Mouse (Mus musculus) midbrain, embryonic 12.5 days (tissue): ENCODE results near the gene Cstf1. TPM values are rescaled to one million over a fixed set of nuclear protein-coding genes. Genes with fewer than 3 reads are reported as not detected.

Experiments used
- ATAC-seq: fragments of 200-750 bp; cut with Nextera tagmentation; 2 replicates; pipeline ENCODE4 v1.8.0; 2017; ENCODE audit warnings: low read depth, moderate TSS enrichment, moderate library complexity; ENCODE audit not compliant: low FRiP score
- H3K27ac ChIP-seq: fragments of 300-500 bp; sonication (generic); replicated peaks from 2 replicates; pipeline ENCODE4 v1.5.1; 2016; ENCODE audit warnings: mild to moderate bottlenecking
- H3K27me3 ChIP-seq: fragments of 300-500 bp; sonication (generic); 2 replicates; pipeline ENCODE4 v1.6.1; 2016; ENCODE audit warnings: mild to moderate bottlenecking
- H3K36me3 ChIP-seq: fragments of 300-500 bp; sonication (generic); 2 replicates; pipeline ENCODE4 v1.6.1; 2016
- H3K4me1 ChIP-seq: fragments of 300-500 bp; sonication (generic); 2 replicates; pipeline ENCODE4 v1.6.1; 2016
- H3K4me2 ChIP-seq: fragments of 300-500 bp; sonication (generic); replicated peaks from 2 replicates; pipeline ENCODE4 v1.6.1; 2016; ENCODE audit warnings: mild to moderate bottlenecking, moderate library complexity
- H3K4me3 ChIP-seq: fragments of 300-500 bp; sonication (generic); 2 replicates; pipeline ENCODE4 v1.5.1; 2016; ENCODE audit warnings: mild to moderate bottlenecking
- H3K9ac ChIP-seq: fragments of 300-500 bp; sonication (generic); replicated peaks from 2 replicates; pipeline ENCODE4 v1.6.1; 2016; ENCODE audit warnings: mild to moderate bottlenecking, moderate library complexity
- H3K9me3 ChIP-seq: fragments of 300-500 bp; sonication (generic); 2 replicates; pipeline ENCODE4 v1.6.1; 2016; ENCODE audit warnings: mild to moderate bottlenecking
- WGBS: fragments of 180-500 bp; shearing (Covaris S2); methylation state at CpG from one replicate; pipeline ENCODE4 v1.1.7; 2016; 5-methylcytosine and 5-hydroxymethylcytosine counted together
- polyA plus RNA-seq: library from polyadenylated mRNA; unstranded; fragments of >200 nt; fragmentation: Nextera tagmentation; extraction: Ambion mirVana; gene quantifications from 2 replicates; pipeline ENCODE4 v1.2.1, GENCODE M21; 2016

The Cstf1 gene
- polyA plus RNA-seq, 1 experiment from 2014 or later: 38.8 TPM

GRCm38 (mm10) chr2:172380513-172380912 lies 10.0 kb downstream of the Cstf1 start:
- Histone ChIP-seq H3K9ac (no peak overlapping the region), H3K36me3 (peaks cover 72% of the 10 kb centered on the region), H3K4me3 (no peak overlapping the region), H3K27me3 (no peaks in the 10 kb centered on the region), H3K27ac (no peak overlapping the region), H3K4me1 (no peaks in the 10 kb centered on the region), H3K4me2 (no peak overlapping the region), H3K9me3 (no peaks in the 10 kb centered on the region)
- ATAC-seq: no peak
- 96% methylated on average over 17 of the region's 17 CpGs for WGBS

- H3K27me3 ChIP-seq: no peaks in the 10 kb centered on the region
- no peaks in the 10 kb centered on the region for H3K9me3 ChIP-seq
- no peak overlapping the region for H3K4me2 ChIP-seq
- H3K27ac ChIP-seq: no peak overlapping the region
- H3K4me3 ChIP-seq: no peak overlapping the region
- H3K36me3 ChIP-seq: peaks cover 63% of the 10 kb centered on the region
- 93% methylated on average over 11 of the region's 11 CpGs for WGBS
- ATAC-seq: no peak
- H3K4me1 ChIP-seq: no peaks in the 10 kb centered on the region
- H3K9ac ChIP-seq: no peak overlapping the region
These were observed 10.9 kb downstream of the Cstf1 start for GRCm38 (mm10) chr2:172381341-172381740.

GRCm38 (mm10) chr2:172381898-172382297 lies 11.4 kb downstream of the Cstf1 start:
- H3K9me3 ChIP-seq: no peaks in the 10 kb centered on the region
- WGBS: 90% methylated on average over 12 of the region's 12 CpGs
- H3K4me2 ChIP-seq: no peak overlapping the region
- peaks cover 58% of the 10 kb centered on the region for H3K36me3 ChIP-seq
- H3K4me1 ChIP-seq: no peaks in the 10 kb centered on the region
- H3K9ac ChIP-seq: no peak overlapping the region
- H3K27me3 ChIP-seq: no peaks in the 10 kb centered on the region
- no peak for ATAC-seq
- no peak overlapping the region for H3K27ac ChIP-seq
- H3K4me3 ChIP-seq: no peak overlapping the region

GRCm38 (mm10) chr2:172384715-172385114 lies 14.2 kb downstream of the Cstf1 start:
- Histone ChIP-seq H3K27me3 (no peaks in the 10 kb centered on the region), H3K4me2 (no peak overlapping the region), H3K4me1 (no peaks in the 10 kb centered on the region), H3K36me3 (peaks cover 30% of the 10 kb centered on the region), H3K9ac (no peak overlapping the region), H3K27ac (no peak overlapping the region), H3K4me3 (no peak overlapping the region), H3K9me3 (no peaks in the 10 kb centered on the region)
- ATAC-seq: no peak
- WGBS: 86% methylated on average over 3 of the region's 3 CpGs

GRCm38 (mm10) chr2:172390341-172390740 lies 19.9 kb downstream of the Cstf1 start:
- no peaks in the 10 kb centered on the region for H3K9me3 ChIP-seq
- WGBS: 43% methylated on average over 6 of the region's 6 CpGs
- H3K4me1 ChIP-seq: no peaks in the 10 kb centered on the region
- ATAC-seq: no peak
- no peaks in the 10 kb centered on the region for H3K27me3 ChIP-seq
- no peak overlapping the region for H3K4me2 ChIP-seq
- H3K27ac ChIP-seq: no peak overlapping the region
- no peak overlapping the region for H3K4me3 ChIP-seq
- no peak overlapping the region for H3K9ac ChIP-seq
- H3K36me3 ChIP-seq: no peaks in the 10 kb centered on the region

GRCm38 (mm10) chr2:172392041-172392521 lies 21.6 kb downstream of the Cstf1 start:
- no peak overlapping the region for H3K27ac ChIP-seq
- no peaks in the 10 kb centered on the region for H3K36me3 ChIP-seq
- no peak overlapping the region for H3K4me2 ChIP-seq
- no peak for ATAC-seq
- no peaks in the 10 kb centered on the region for H3K9me3 ChIP-seq
- no peaks in the 10 kb centered on the region for H3K27me3 ChIP-seq
- H3K9ac ChIP-seq: no peak overlapping the region
- peaks cover 5% of the 10 kb centered on the region; the same call in 1 of the 2 replicates for H3K4me1 ChIP-seq
- H3K4me3 ChIP-seq: no peak overlapping the region
- 81% methylated on average over 10 of the region's 10 CpGs for WGBS

GRCm38 (mm10) chr2:172393391-172394051 lies 23.0 kb downstream of the Cstf1 start, which contains the start of gene Cass4:
Cass4 (plus strand) TSS chr2:172393794.
- H3K27ac ChIP-seq: no peak within 1 kb of the TSS
- H3K4me1 ChIP-seq: peaks cover 5% of the 10 kb centered on the region; the same call in 1 of the 2 replicates
- H3K27me3 ChIP-seq: no peaks in the 10 kb centered on the region
- ATAC-seq: no peak
- H3K9me3 ChIP-seq: no peaks in the 10 kb centered on the region
- no peak within 1 kb of the TSS for H3K4me2 ChIP-seq
- no peak within 1 kb of the TSS for H3K9ac ChIP-seq
- H3K36me3 ChIP-seq: no peaks in the 10 kb centered on the region
- WGBS: 49% methylated on average over 13 of the region's 13 CpGs
- no peak within 1 kb of the TSS for H3K4me3 ChIP-seq

- Histone ChIP-seq H3K27ac (no peak overlapping the region), H3K27me3 (no peaks in the 10 kb centered on the region), H3K4me2 (no peak overlapping the region), H3K4me3 (no peak overlapping the region), H3K4me1 (peaks cover 5% of the 10 kb centered on the region; the same call in 1 of the 2 replicates), H3K36me3 (no peaks in the 10 kb centered on the region), H3K9ac (no peak overlapping the region), H3K9me3 (no peaks in the 10 kb centered on the region)
- 72% methylated on average over 2 of the region's 2 CpGs for whole genome bisulfite sequencing
- no peak for ATAC-seq
These were observed 23.5 kb downstream of the Cstf1 start for GRCm38 (mm10) chr2:172394052-172394392.

GRCm38 (mm10) chr2:172394671-172395070 lies 24.2 kb downstream of the Cstf1 start:
- Histone ChIP-seq H3K27ac (no peak overlapping the region), H3K9me3 (no peaks in the 10 kb centered on the region), H3K4me2 (no peak overlapping the region), H3K4me3 (no peak overlapping the region), H3K4me1 (peaks cover 5% of the 10 kb centered on the region; the same call in 1 of the 2 replicates), H3K27me3 (no peaks in the 10 kb centered on the region), H3K9ac (no peak overlapping the region), H3K36me3 (no peaks in the 10 kb centered on the region)
- WGBS: 80% methylated on average over 4 of the region's 4 CpGs
- no peak for ATAC-seq

- H3K27me3 ChIP-seq: no peaks in the 10 kb centered on the region
- H3K4me2 ChIP-seq: no peak overlapping the region
- no peak overlapping the region for H3K27ac ChIP-seq
- no peaks in the 10 kb centered on the region for H3K36me3 ChIP-seq
- H3K4me3 ChIP-seq: no peak overlapping the region
- H3K9me3 ChIP-seq: no peaks in the 10 kb centered on the region
- no peak for ATAC-seq
- 47% methylated on average over 9 of the region's 9 CpGs for WGBS
- no peak overlapping the region for H3K9ac ChIP-seq
- H3K4me1 ChIP-seq: peaks cover 5% of the 10 kb centered on the region; the same call in 1 of the 2 replicates
These were observed 25.5 kb downstream of the Cstf1 start for GRCm38 (mm10) chr2:172395961-172396360.

- Histone ChIP-seq H3K9ac (no peak overlapping the region), H3K27ac (no peak overlapping the region), H3K36me3 (no peaks in the 10 kb centered on the region), H3K4me2 (no peak overlapping the region), H3K4me3 (no peak overlapping the region), H3K9me3 (no peaks in the 10 kb centered on the region), H3K4me1 (peaks cover 5% of the 10 kb centered on the region; the same call in 1 of the 2 replicates), H3K27me3 (no peaks in the 10 kb centered on the region)
- 42% methylated on average over 9 of the region's 9 CpGs for WGBS
- ATAC-seq: no peak
These were observed 29.4 kb downstream of the Cstf1 start for GRCm38 (mm10) chr2:172399901-172400300.

GRCm38 (mm10) chr2:172401116-172401825 lies 30.8 kb downstream of the Cstf1 start:
- H3K4me1 ChIP-seq: no peaks in the 10 kb centered on the region
- no peak overlapping the region for H3K4me3 ChIP-seq
- no peaks in the 10 kb centered on the region for H3K36me3 ChIP-seq
- no peaks in the 10 kb centered on the region for H3K27me3 ChIP-seq
- no peak overlapping the region for H3K9ac ChIP-seq
- no peak overlapping the region for H3K4me2 ChIP-seq
- H3K9me3 ChIP-seq: no peaks in the 10 kb centered on the region
- H3K27ac ChIP-seq: no peak overlapping the region
- no peak for ATAC-seq
- 79% methylated on average over 13 of the region's 13 CpGs for WGBS
